Mouse (Mus musculus): ENCODE measurements around the gene Epb41l2.

GRCm38 (mm10) chr10:25372510-25373148, 13.0 kb downstream of the Epb41l2 start:
- TF ChIP-seq POLR2A (IDR thresholded peaks at IDR 0.05; ENCODE audit: low read depth, low read length) = no peak
- no peak for TF ChIP-seq CTCF (conservative IDR thresholded peaks at IDR 0.05; ENCODE audit: insufficient read depth, insufficient read length, low read depth, low read length)

All from kidney, adult 2 months (tissue).